Mouse (Mus musculus) liver, embryonic 12.5 days (tissue): ENCODE measurements around the gene St3gal5. TPM values are rescaled to one million over a fixed set of nuclear protein-coding genes. Genes with fewer than 3 reads are reported as not detected.
A peak's percentile ranks its signal among the peaks of the same experiment; 100 is the strongest.

Experiments
- ATAC-seq: fragments of 200-750 bp; cut with Nextera tagmentation; 2 replicates; pipeline ENCODE4 v1.8.0; 2017; ENCODE audit warnings: moderate number of reproducible peaks, mild to moderate bottlenecking, moderate library complexity
- H3K27ac ChIP-seq: fragments of 300-500 bp; sonication (generic); 2 replicates; pipeline ENCODE4 v1.5.1; 2016; ENCODE audit warnings: mild to moderate bottlenecking
- H3K27me3 ChIP-seq: fragments of 300-500 bp; sonication (generic); replicated peaks from 2 replicates; pipeline ENCODE4 v1.6.1; 2016; ENCODE audit warnings: mild to moderate bottlenecking, moderate library complexity
- H3K36me3 ChIP-seq: fragments of 300-500 bp; sonication (generic); 2 replicates; pipeline ENCODE4 v1.6.1; 2016; ENCODE audit warnings: mild to moderate bottlenecking, moderate library complexity
- H3K4me1 ChIP-seq: fragments of 300-500 bp; sonication (generic); 2 replicates; pipeline ENCODE4 v1.6.1; 2016
- H3K4me2 ChIP-seq: fragments of 300-500 bp; sonication (generic); 2 replicates; pipeline ENCODE4 v1.6.1; 2016; ENCODE audit warnings: mild to moderate bottlenecking, moderate library complexity
- H3K4me3 ChIP-seq: fragments of 300-500 bp; sonication (generic); 2 replicates; pipeline ENCODE4 v1.5.1; 2016; ENCODE audit warnings: mild to moderate bottlenecking, moderate library complexity
- H3K9ac ChIP-seq: fragments of 300-500 bp; sonication (generic); 2 replicates; pipeline ENCODE4 v1.6.1; 2016; ENCODE audit warnings: mild to moderate bottlenecking, moderate library complexity
- H3K9me3 ChIP-seq: fragments of 300-500 bp; sonication (generic); replicated peaks from 2 replicates; pipeline ENCODE4 v1.6.1; 2016; ENCODE audit warnings: mild to moderate bottlenecking, moderate library complexity
- WGBS: fragments of 180-500 bp; shearing (Covaris S2); methylation state at CpG from one replicate; pipeline ENCODE4 v1.1.7; 2016; ENCODE audit not compliant: insufficient replicate concordance; 5-methylcytosine and 5-hydroxymethylcytosine counted together
- polyA plus RNA-seq: library from polyadenylated mRNA; unstranded; fragments of >200 nt; fragmentation: Nextera tagmentation; extraction: Ambion mirVana; gene quantifications from 2 replicates; pipeline ENCODE4 v1.2.1, GENCODE M21; 2016

St3gal5 gene
- polyA plus RNA-seq, 1 experiment from 2014 or later: 166 TPM

DNA sequence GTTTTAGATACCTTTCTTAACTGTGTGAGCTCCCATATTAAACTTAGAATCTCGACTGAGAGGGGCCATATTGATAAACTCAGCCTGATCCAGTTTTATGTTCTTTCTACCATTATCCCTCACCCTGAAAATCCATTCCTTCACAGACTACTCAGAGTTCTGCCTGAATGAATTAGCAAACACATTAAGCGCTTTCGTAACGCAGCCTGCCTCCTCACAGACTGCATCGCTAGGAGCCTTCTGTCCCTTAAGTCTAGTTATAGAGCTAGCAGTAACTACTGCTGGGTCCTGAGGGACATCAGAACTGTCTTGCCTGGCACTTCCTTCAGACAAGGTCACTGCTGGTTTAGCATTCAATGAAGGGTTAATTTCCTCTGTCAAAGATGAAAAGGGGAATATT, 78.6 kb downstream of the St3gal5 start:
- Histone ChIP-seq H3K4me1 (peaks cover 8% of the 10 kb centered on the region), H3K27me3 (peaks cover 8% of the 10 kb centered on the region; the same call in 1 of the 2 replicates), H3K4me2 (no peak overlapping the region), H3K36me3 (no peaks in the 10 kb centered on the region), H3K9ac (no peak overlapping the region), H3K9me3 (no peaks in the 10 kb centered on the region), H3K27ac (no peak overlapping the region), H3K4me3 (no peak overlapping the region)
- no peak for ATAC-seq
- 74% methylated on average over 5 of the region's 5 CpGs for WGBS

DNA sequence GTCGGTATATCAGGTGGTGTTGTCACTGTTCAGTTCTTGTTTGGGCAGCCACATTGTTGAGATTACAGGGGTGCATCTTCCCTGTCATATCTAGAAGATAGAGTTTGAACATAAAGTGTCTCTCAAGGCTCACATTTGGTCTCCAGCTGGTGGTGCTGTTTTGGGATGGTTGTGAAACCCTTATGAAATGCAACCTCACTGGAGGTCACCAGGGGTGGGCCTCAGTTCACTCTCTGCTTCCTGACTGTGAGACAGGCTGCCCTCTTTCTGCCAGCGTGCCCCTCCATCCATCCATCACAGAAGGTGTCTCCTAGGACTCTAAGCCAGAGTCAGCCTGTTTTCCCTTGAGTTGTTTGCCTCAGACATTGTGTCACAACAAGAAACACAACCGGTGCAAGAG, 80.0 kb downstream of the St3gal5 start:
- no peak overlapping the region for H3K27ac ChIP-seq
- WGBS: 63% methylated on average over 3 of the region's 3 CpGs
- no peak overlapping the region for H3K9ac ChIP-seq
- no peak overlapping the region for H3K4me2 ChIP-seq
- ATAC-seq: no peak
- peaks cover 8% of the 10 kb centered on the region for H3K4me1 ChIP-seq
- H3K36me3 ChIP-seq: no peaks in the 10 kb centered on the region
- no peaks in the 10 kb centered on the region for H3K9me3 ChIP-seq
- no peak overlapping the region for H3K4me3 ChIP-seq
- H3K27me3 ChIP-seq: peaks cover 8% of the 10 kb centered on the region; the same call in 1 of the 2 replicates

DNA sequence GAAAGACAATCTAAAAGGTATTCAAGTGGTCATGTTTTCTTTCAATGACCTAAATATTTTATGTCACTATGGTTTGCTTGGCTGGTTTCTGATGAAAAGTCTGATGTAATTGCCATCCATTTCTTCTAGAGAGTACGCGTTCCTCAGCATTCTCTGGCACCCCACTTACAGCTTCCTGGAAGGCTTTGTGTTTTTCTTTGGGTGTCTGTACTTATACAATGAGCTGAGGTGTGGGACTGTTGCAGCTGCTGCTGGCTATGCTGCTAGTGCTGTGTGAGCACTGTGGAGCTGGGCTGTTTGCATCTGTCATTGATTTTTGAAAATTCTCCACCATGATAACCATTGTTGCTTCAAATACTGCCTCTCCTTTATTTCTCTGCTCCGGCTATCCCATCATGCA, 81.6 kb downstream of the St3gal5 start:
- H3K9ac ChIP-seq: no peak overlapping the region
- H3K9me3 ChIP-seq: no peaks in the 10 kb centered on the region
- no peak overlapping the region for H3K4me3 ChIP-seq
- WGBS: 87% methylated on average over 3 of the region's 3 CpGs
- ATAC-seq: no peak
- peaks cover 8% of the 10 kb centered on the region; the same call in 1 of the 2 replicates for H3K27me3 ChIP-seq
- peaks cover 8% of the 10 kb centered on the region for H3K4me1 ChIP-seq
- H3K27ac ChIP-seq: no peak overlapping the region
- H3K4me2 ChIP-seq: no peak overlapping the region
- H3K36me3 ChIP-seq: no peaks in the 10 kb centered on the region

DNA sequence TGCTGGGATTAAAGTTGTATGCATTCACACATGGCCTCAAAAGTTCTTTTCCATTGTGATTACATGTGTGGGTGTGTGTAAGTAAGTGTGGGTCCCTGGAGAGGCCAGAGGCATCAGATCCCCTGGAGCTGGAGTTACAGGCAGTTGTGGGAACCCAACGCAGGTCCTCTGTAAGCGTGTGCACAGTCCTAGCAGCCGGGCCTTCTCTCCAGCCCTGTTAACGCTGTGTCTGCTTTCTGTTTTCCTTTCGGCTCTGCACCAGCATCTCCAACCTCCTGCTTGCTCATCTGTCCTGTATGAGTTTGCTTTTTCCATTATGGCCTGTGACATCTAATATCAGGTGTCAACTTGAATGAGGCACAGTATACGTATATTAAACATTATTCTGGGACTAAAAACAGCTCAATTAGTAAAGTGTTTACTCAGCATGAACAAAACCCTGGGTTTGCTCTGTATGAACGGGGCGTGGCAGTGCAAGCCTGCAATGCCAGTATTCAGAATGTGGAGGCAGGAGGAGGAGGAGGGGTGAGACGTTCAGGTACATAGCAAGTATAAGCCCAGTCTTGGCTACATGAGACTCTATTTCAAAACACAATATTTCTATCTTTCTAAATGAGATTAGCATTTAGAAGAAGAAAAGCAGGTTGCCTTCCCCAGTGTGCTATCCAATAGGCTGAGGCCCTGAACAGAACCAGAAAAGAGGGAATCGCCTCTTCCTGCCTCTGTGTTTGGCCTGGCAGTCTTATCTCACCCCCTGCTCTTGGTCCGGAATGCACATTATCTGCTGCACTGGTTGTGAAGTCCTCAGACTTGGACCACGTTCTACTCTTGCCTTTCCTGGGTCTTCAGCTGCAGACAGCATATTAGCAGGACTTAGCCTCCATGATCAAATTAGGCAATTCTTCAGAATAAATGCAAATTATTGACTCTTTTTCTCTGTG, 82.4 kb downstream of the St3gal5 start:
- Histone ChIP-seq H3K9me3 (no peaks in the 10 kb centered on the region), H3K4me3 (no peak overlapping the region), H3K4me1 (peaks cover 8% of the 10 kb centered on the region), H3K27me3 (peaks cover 2% of the 10 kb centered on the region; the same call in 1 of the 2 replicates), H3K9ac (no peak overlapping the region), H3K4me2 (no peak overlapping the region), H3K36me3 (no peaks in the 10 kb centered on the region), H3K27ac (no peak overlapping the region)
- WGBS: 56% methylated on average over 12 of the region's 12 CpGs
- ATAC-seq: no peak

DNA sequence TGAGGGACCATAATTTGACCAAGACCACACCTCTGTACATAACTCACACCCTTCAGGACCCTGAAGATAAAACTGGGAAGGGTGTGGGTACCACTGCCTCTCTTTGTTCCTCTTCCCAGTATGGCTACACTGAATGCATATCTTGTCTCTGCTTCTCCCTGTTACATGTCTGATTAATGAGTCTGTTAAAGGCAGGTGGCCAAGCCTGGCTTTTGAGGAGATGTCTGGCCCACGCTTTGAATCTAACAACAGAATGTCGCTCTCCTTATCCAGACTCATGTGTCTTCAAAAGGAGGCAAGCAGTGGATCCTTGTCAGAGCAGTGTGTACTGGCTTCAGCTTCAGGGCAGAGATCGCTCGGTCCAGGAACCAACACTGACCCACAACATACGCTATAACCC, 87.2 kb downstream of the St3gal5 start:
- 73% methylated on average over 5 of the region's 5 CpGs for WGBS
- Histone ChIP-seq H3K4me2 (no peak overlapping the region), H3K4me1 (peaks cover 14% of the 10 kb centered on the region), H3K9me3 (no peaks in the 10 kb centered on the region), H3K36me3 (no peaks in the 10 kb centered on the region), H3K9ac (no peak overlapping the region), H3K4me3 (no peak overlapping the region), H3K27me3 (peaks cover 35% of the 10 kb centered on the region), H3K27ac (no peak overlapping the region)
- no peak for ATAC-seq

DNA sequence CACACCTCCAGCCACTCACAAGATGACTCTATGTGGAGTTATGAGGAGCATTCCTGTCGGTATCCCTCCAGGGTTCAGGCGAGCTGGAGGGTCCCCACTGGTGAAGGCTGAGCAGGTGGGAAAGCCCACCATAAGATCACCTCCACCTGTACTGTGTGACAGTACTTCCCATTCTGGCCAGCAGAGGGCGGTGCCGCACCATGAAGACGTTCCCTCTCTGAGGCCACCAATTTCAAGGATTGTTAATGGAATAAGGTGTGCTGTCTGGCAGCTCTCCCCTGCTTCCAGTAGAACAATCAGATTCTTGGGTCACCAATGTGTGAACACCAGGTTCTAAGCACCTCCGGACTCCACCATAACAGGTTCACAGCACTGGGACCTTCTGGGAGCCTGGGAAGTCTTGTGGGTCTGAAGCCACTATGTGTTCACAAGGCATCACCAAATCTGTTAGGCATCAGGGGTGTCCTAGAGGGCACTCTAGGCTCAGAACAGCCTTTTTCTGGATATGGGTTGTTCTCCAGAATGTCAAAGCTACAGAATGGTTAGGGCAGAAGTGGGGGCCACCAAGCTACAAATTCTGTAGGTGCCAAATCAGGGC, 88.6 kb downstream of the St3gal5 start:
- WGBS: 1% methylated on average over 6 of the region's 6 CpGs
- no peak overlapping the region for H3K9ac ChIP-seq
- no peaks in the 10 kb centered on the region for H3K9me3 ChIP-seq
- 0 out of 2 replicates have a peak, but pooled peaks have one; percentile 20 for ATAC-seq
- H3K4me3 ChIP-seq: no peak overlapping the region
- peaks cover 49% of the 10 kb centered on the region for H3K27me3 ChIP-seq
- no peak overlapping the region for H3K4me2 ChIP-seq
- peaks cover 7% of the 10 kb centered on the region; the same call in 1 of the 2 replicates for H3K4me1 ChIP-seq
- no peak overlapping the region for H3K27ac ChIP-seq
- H3K36me3 ChIP-seq: no peaks in the 10 kb centered on the region

DNA sequence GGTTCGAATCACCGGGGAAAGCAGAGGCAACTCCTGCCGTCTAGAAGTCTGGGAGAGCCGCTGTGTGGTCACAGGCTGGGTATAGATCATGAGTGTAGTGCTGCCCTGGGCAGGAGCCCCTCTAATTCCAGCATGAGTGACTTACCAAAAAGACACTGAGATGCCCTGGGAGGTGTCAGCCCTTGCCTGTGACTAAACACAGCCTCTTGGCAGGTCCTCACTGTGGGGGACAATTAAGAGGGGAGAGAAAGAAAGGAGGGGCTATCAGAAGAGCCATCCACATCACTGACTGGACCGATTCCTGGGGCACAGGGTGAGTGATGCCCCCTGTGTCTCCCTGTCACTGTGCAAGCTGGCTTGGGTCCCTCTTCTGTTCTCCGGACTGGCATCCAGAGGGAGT, 89.4 kb downstream of the St3gal5 start:
- H3K27me3 ChIP-seq: peaks cover 57% of the 10 kb centered on the region
- H3K27ac ChIP-seq: no peak overlapping the region
- no peak overlapping the region for H3K9ac ChIP-seq
- WGBS: 61% methylated on average over 6 of the region's 6 CpGs
- no peak overlapping the region for H3K4me3 ChIP-seq
- peaks cover 7% of the 10 kb centered on the region; the same call in 1 of the 2 replicates for H3K4me1 ChIP-seq
- no peaks in the 10 kb centered on the region for H3K9me3 ChIP-seq
- no peak for ATAC-seq
- H3K4me2 ChIP-seq: no peak overlapping the region
- H3K36me3 ChIP-seq: no peaks in the 10 kb centered on the region

DNA sequence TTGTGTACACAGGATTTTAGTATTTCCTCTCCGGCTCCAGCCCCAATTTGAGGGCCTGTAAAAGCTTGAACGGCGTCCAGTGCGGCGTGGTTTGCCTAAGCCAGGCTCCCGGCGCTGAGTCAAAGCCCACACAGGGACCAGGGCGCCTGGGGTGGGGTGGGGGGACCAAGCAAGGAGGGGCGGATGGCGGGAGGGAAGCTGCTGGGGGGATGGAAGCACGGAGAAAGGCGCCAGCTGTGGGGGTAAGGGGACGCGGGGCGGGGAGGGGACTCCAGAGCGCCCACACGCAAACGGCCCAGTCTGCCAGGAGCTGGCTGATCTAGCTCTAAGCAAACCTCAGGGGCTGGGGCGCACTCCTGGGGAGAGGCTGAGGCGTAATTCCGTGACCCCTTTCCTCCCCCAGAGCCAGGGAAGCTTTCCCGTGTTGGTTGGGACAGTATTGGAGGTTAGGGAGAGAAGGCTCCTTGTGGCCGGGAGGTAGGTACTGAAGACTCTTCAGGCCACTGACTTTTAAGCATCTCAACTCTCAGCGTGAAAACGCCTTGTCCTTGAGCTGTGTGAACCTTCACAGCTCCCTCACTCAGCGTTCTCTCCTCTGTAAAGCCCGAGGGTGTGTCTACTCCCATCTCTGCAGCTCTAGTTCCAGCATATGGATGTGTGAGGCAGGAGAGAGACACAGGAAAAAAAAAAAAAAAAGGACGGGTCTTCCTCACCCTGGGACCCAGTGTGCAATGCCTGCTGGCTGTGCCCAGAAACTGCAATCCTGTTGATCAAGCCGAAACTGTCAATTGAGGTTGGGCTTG, 91.9 kb downstream of the St3gal5 start:
- Histone ChIP-seq H3K9me3 (no peaks in the 10 kb centered on the region), H3K27ac (no peak overlapping the region), H3K36me3 (no peaks in the 10 kb centered on the region), H3K27me3 (peaks cover 67% of the 10 kb centered on the region), H3K4me3 (no peak overlapping the region), H3K4me2 (peak overlapping the region; percentile 40), H3K9ac (no peak overlapping the region), H3K4me1 (peaks cover 7% of the 10 kb centered on the region; the same call in 1 of the 2 replicates)
- ATAC-seq: no peak
- 8% methylated on average over 28 of the region's 29 CpGs for WGBS

DNA sequence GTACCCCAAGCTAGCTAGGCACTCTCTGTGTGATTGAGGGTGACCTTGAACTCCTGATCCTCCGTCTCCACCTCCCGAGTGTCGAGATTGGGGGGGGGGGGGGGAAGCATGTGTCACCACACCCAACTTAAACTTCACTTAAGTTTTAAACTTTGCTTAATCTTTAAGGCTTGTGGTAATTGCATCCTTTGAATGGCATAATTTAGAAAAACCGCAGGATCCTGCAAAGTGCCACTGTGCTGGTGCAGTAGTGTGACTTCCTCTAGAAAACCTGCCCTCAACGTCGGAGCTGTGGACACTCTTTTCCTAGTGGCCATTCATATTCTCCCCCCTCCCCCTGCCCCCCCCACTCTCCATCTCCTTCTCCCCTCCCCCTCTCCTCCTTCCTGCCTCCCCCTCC, 92.7 kb downstream of the St3gal5 start:
- Histone ChIP-seq H3K9ac (no peak overlapping the region), H3K4me2 (no peak overlapping the region), H3K4me3 (no peak overlapping the region), H3K4me1 (peaks cover 7% of the 10 kb centered on the region; the same call in 1 of the 2 replicates), H3K27me3 (peaks cover 73% of the 10 kb centered on the region), H3K27ac (no peak overlapping the region), H3K36me3 (no peaks in the 10 kb centered on the region), H3K9me3 (no peaks in the 10 kb centered on the region)
- WGBS: 19% methylated on average over 6 of the region's 6 CpGs
- no peak for ATAC-seq

DNA sequence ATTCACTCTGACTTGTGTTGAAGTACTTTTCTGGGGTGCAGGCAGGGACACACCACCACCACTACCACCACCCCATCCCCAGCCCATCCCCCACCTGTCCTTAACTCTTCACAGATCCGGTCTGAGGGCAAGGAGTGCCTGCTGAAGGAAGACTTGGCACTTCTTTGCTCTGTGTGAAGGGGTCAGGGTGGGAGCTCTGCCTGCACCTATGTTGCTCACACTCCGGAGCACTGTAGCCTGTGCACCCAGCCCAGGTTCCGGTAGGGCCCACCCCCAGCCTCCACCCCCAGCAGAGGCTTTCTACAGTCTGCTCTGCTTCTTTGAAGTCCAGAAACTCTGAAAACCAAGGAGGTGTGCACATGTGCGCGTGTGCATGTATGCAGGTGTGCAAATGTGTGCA, 93.2 kb downstream of the St3gal5 start:
- H3K27me3 ChIP-seq: peaks cover 73% of the 10 kb centered on the region
- no peak overlapping the region for H3K9ac ChIP-seq
- no peak overlapping the region for H3K27ac ChIP-seq
- no peaks in the 10 kb centered on the region for H3K9me3 ChIP-seq
- no peak for ATAC-seq
- H3K4me3 ChIP-seq: no peak overlapping the region
- no peaks in the 10 kb centered on the region for H3K36me3 ChIP-seq
- no peak overlapping the region for H3K4me2 ChIP-seq
- H3K4me1 ChIP-seq: peaks cover 7% of the 10 kb centered on the region; the same call in 1 of the 2 replicates
- WGBS: 50% methylated on average over 5 of the region's 5 CpGs

DNA sequence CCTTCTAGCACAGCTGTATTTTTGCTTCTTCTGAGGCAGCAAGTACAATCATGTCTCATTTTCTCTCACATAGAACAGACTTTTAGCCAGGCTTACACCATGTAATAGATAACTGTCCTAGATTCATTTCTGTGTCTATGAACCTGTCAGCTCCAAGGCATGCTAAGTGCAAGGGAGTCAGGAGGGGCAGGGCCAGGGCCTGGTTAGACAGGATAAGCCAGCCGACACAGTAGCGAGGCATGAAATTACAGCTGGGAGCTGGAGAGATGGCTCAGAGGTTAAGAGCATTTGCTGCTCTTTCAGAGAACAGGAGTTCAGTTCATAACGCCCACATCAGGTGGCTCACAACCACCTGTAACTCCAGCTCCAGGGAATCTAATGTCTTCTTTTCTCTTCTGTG, 99.3 kb downstream of the St3gal5 start:
- no peak overlapping the region for H3K27ac ChIP-seq
- H3K9me3 ChIP-seq: no peaks in the 10 kb centered on the region
- 56% methylated on average over 3 of the region's 3 CpGs for WGBS
- H3K4me3 ChIP-seq: no peak overlapping the region
- ATAC-seq: no peak
- H3K27me3 ChIP-seq: peaks cover 45% of the 10 kb centered on the region
- no peak overlapping the region for H3K4me2 ChIP-seq
- H3K9ac ChIP-seq: no peak overlapping the region
- H3K36me3 ChIP-seq: no peaks in the 10 kb centered on the region
- peaks cover 4% of the 10 kb centered on the region; the same call in 1 of the 2 replicates for H3K4me1 ChIP-seq
